Comparison of ENCODE assay signal across 25 mouse cellular contexts in the genomic region with DNA sequence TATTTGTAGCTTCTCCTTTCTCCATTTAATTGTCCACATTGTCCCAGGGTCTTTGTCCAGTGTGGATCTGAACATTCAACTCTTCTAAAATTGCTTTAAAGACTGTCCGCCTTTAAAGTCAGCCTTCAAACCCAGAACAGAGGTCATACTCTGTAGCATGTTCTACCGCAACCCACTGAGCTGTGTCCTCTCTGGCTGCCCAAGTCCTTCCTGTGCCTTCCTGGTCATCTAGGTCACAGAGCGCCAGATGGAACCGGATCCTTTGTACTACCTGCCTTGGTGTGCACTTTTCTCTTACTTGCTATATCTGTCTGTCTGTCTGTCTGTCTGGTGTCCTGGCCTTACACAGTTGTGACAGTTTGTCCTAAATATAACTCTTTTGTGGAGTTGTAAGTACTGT. TPM values are rescaled to one million over a fixed set of nuclear protein-coding genes. Genes with fewer than 3 reads are reported as not detected.
A peak's percentile ranks its signal among the peaks of the same experiment; 100 is the strongest.
DNase-seq lines count a peak whose midpoint lies in the region; ATAC-seq lines count a peak whose summit lies in the region.
"Had no signal": no experiment of that assay in that cellular context is flagged by ENCODE, and none has a peak within 500 bp of the region (broad histone marks: within the 10 kb centered on the region; RNA-seq: fewer than 3 reads in every experiment).

No protein-coding gene starts in this region.

- H3K27me3 ChIP-seq in kidney, embryonic 14.5 days (ENCODE audit: control insufficient read depth, insufficient read depth, low read length) = no peaks in the 10 kb centered on the region
- H3K27me3 ChIP-seq: embryonic facial prominence, embryonic 12.5 days; embryonic facial prominence, embryonic 15.5 days; heart, embryonic 12.5 days; heart, embryonic 15.5 days; hindbrain, embryonic 13.5 days had no signal

- no peaks in the 10 kb centered on the region for H3K36me3 ChIP-seq in kidney, embryonic 14.5 days (ENCODE audit: control insufficient read depth, insufficient read depth, low read length)
- H3K36me3 ChIP-seq: embryonic facial prominence, embryonic 12.5 days; embryonic facial prominence, embryonic 15.5 days; heart, embryonic 12.5 days; heart, embryonic 15.5 days; hindbrain, embryonic 13.5 days had no signal

- H3K4me3 ChIP-seq in kidney, embryonic 14.5 days (ENCODE audit: low read length) = no peak overlapping the region
- H3K4me3 ChIP-seq: embryonic facial prominence, embryonic 12.5 days; embryonic facial prominence, embryonic 15.5 days; heart, embryonic 12.5 days; heart, embryonic 15.5 days; hindbrain, embryonic 10.5 days; hindbrain, embryonic 13.5 days had no signal

- no peak for ATAC-seq in kidney, embryonic 14.5 days (ENCODE audit: low FRiP score, low TSS enrichment)
- ATAC-seq: CD4-positive, CD25-positive, alpha-beta regulatory T cell, adult 4 months; forebrain, embryonic 14.5 days; forebrain, postnatal 0 days had no signal

- 86% methylated on average over 4 of the region's 4 CpGs for WGBS in kidney, embryonic 14.5 days

- H3K27ac ChIP-seq in kidney, embryonic 14.5 days (ENCODE audit: low read depth, low read length) = no peak overlapping the region
- H3K27ac ChIP-seq: embryonic facial prominence, embryonic 12.5 days; embryonic facial prominence, embryonic 15.5 days; heart, embryonic 15.5 days; hindbrain, embryonic 10.5 days; hindbrain, embryonic 13.5 days had no signal

- H3K9me3 ChIP-seq in kidney, embryonic 14.5 days (ENCODE audit: control insufficient read depth, low read length) = no peaks in the 10 kb centered on the region
- H3K9me3 ChIP-seq: embryonic facial prominence, embryonic 12.5 days; embryonic facial prominence, embryonic 15.5 days; heart, embryonic 12.5 days; heart, embryonic 15.5 days; hindbrain, embryonic 10.5 days; hindbrain, embryonic 13.5 days had no signal

- peaks cover 4% of the 10 kb centered on the region; the same call in 1 of the 2 replicates for H3K4me1 ChIP-seq in kidney, embryonic 14.5 days (ENCODE audit: control insufficient read depth, insufficient read depth, low read length)

- H3K9ac ChIP-seq in kidney, embryonic 14.5 days (ENCODE audit: low read depth, low read length) = no peak overlapping the region
- H3K9ac ChIP-seq: embryonic facial prominence, embryonic 12.5 days; embryonic facial prominence, embryonic 15.5 days; forebrain, postnatal 0 days; heart, embryonic 12.5 days; heart, embryonic 15.5 days; hindbrain, embryonic 13.5 days had no signal

- peak; percentile 69 for DNase-seq in kidney, adult 9 months
- peak; percentile 44 for DNase-seq in kidney, postnatal 10 days
- DNase-seq in kidney, postnatal 36 days = peak; percentile 72 to 79
- no peak for DNase-seq in urinary bladder, postnatal 14 days (ENCODE audit: low spot score)
- DNase-seq in layer of hippocampus, adult 9-11 months = no peak
- DNase-seq: adrenal gland, adult 2 months; adrenal gland, postnatal 14 days; cerebellum, adult 11 months; cerebellum, adult 2 months; cerebellum, adult 9-11 months; cerebellum, postnatal 25 days; forebrain, postnatal 0 days; gastrocnemius, postnatal 25 days; heart, adult 18-20 months; heart, postnatal 10 days; heart, postnatal 36 days had no signal

- H3K4me2 ChIP-seq in kidney, embryonic 14.5 days (replicated peaks; ENCODE audit: low read depth, low read length) = no peak overlapping the region
- H3K4me2 ChIP-seq: embryonic facial prominence, embryonic 12.5 days; embryonic facial prominence, embryonic 15.5 days; heart, embryonic 12.5 days; heart, embryonic 15.5 days; hindbrain, embryonic 13.5 days had no signal

RNA-seq across cellular contexts. Expression of a gene that starts 40.0 kb away (rescaled TPM):
- polyA plus RNA-seq in kidney, embryonic 14.5 days (2014; fragmentation: Nextera tagmentation; extraction: Ambion mirVana) = 19.7 and 25.9 TPM in 2 replicates

Comparison
In these comparisons a context has a peak if more than half of its experiments do, and no peak if none do; other contexts are left out.
1. DNase-seq: peak in kidney, adult 9 months (single experiment), kidney, postnatal 10 days (single experiment) and kidney, postnatal 36 days (2 of 2); none in urinary bladder, postnatal 14 days (single experiment) and layer of hippocampus, adult 9-11 months (single experiment).